Mouse (Mus musculus) urinary bladder, postnatal 10 days (tissue): ENCODE measurements around the gene Olfr1287.

Experiments
- DNase-seq: peaks from one replicate; pipeline ENCODE4 v3.0.0; 2022; ENCODE audit warnings: low spot score

Olfr1287 gene

DNA sequence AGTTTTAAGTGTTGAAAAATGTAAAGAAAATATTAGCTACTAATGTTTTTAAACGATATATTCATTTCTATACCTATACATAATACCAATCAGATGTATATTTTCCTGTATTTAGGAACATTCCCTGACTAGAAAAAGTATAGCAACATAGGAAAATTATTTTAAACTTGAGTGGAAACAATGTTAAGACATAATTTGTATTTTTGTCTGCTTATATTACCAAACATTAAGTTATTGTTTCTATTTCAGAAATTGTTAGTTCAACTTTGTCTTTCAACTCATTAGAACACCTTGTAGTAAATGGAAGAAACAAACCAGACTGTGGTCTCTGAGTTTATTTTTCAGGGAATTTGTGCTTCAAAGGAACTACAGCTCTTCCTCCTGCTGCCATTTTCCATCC is at the start of gene Olfr1287:
Gene Olfr1287 (plus strand): TSS at position 301 of the 400 bp plus-strand sequence.
- no peak for DNase-seq

DNA sequence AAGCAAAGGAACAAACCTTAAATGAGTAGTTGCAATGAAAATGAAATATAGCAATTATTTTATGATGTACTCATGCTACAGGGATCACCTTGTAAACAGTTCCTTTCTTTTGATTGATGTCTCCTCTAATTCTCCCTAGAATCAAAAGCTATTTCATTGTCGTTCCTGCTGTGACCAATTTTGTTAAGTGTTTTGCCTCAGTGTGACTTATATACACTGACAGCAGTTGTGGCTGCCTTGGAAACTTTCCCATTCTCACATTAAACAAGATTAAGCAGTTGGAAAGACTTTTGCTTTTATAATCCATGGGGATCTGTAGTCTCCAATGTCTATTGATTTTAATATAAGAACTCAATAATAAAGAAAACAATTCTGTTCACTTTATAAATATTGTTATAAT is 26.0 kb upstream of the Olfr1287 start, which contains the start of gene Olfr1286:
Gene Olfr1286 (minus strand): TSS at position 185 of the 400 bp plus-strand sequence.
- DNase-seq, result no peak

DNA sequence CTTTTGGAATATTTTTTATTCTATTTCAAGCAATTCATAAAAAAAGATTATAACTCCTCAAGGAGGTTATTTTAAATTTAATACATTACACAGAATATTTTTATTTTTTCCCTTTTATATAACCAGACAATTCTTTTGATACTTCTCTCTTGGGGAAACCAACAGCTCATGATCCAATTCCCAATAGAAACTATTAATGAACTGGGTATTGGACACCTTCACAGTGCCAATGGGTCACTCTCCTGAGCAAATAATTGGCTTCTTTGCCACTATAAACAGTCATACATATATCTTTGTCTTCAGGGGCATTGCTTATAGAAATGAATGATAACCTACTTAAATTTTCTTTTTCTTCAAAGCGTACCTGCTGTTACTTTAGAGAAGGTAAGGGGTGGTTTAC is 24.9 kb downstream of the Olfr1287 start, which contains the start of gene Olfr1288:
Gene Olfr1288 (plus strand): TSS at position 301 of the 400 bp plus-strand sequence.
- no peak for DNase-seq

DNA sequence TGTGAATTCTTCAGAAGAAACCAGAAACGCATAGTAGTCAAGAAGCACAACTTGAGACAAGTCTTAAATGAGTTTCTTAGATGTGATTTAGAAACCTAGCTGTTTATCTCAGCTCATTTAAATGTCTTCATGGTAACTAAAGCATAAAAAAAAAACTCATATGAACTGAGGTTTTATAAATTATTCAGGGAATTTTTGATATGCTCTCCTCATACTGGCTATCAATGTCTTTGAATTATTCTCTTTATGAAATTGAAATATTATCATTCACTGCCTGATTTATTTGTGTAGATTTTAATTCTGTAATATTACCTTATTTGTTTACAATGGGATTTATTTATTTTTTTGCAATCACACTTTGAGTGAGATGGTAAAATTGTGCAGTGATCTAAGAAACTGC is 31.6 kb downstream of the Olfr1287 start, which contains the start of gene Olfr1289:
Gene Olfr1289 (plus strand): TSS at position 301 of the 400 bp plus-strand sequence.
- DNase-seq, result no peak

DNA sequence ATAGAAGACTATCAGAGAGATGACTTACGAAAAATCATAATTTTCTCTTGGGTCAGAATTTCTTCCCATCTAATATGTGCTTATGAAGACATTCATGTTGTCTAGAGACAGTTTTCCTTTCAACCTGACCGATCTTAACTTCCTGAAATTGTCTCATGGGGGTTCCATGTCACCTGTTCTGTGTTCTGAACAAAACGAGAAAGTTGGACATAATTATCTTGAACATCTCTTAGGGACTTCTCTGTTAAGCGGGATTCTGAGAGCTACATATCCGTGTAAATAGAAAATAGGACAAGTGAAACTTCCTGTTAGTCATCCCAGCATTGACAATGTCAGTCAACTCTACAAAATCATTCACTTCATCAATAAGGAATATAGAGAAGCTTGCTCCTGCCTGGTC is 44.8 kb downstream of the Olfr1287 start, which contains the start of gene Olfr1290:
Gene Olfr1290 (minus strand): TSS at position 101 of the 400 bp plus-strand sequence.
- DNase-seq, result no peak

DNA sequence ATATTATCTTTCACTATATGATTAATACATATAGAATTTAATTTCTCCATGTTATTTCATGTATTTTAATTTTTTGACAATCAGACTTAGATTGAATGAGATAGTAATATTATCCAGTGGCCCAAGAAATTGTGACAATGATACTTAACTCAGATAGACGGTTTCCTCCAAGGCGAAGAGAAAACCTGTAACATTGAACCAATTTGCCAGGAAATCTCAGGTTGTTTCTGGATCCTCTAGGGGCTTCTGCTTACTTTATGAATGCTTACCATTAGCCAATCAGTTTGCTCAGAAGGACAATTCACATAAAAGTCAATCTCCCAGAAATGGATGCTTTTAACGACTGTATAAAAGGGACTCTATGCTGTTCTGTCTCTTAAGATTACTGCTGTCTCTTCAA is 47.9 kb downstream of the Olfr1287 start, which contains the start of gene Olfr1291-ps1:
Gene Olfr1291-ps1 (plus strand): TSS at position 301 of the 400 bp plus-strand sequence.
- DNase-seq, result no peak
